Mouse (Mus musculus): ENCODE data around the gene Slc12a9. TPM values are rescaled to one million over a fixed set of nuclear protein-coding genes. Genes with fewer than 3 reads are reported as not detected.

Slc12a9 gene
- polyA plus RNA-seq, 1 experiment = 7.3 TPM

DNA sequence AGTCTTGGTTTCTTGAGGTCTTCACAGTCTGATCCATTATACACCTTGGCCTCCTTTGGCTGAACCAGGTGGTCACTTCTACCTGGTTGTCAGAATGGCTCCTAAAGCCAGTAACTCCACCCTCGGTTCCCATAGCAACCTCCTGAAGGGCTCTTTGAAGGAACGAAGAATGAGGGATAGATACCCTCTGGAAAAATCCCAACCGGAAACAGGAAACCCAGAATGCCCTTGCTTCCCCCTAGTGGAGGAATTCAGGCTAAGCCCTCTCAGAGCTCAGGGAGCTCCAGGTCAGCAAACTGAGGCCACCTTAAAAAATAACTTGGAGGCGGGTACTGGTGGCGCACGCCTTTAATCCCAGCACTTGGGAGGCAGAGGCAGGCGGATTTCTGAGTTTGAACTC is 42.8 kb upstream of the Slc12a9 start:
- peaks cover 34% of the 10 kb centered on the region for H3K36me3 ChIP-seq (ENCODE audit: control insufficient read depth, insufficient read depth)
- no peak overlapping the region for H3ac ChIP-seq (ENCODE audit: control insufficient read depth, insufficient read length, low read depth)

DNA sequence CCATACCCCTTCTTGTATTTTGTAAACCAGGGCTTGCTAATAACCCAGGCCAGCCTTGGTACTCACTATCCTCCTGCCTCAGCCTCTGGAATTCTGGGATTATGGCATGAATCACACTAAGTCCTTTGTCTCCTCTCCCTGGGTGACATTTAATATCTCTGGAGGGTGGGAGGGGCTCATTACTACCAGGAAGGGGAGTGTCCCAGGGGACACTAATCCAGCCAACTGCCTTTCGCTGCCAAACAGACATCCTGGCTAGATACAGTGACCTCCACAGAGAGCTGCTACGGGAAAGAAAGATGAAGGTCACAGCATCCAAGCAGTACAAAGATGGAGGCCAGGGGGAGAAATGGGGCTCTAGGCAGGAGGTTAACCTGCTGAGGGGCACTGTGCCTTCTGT is 42.2 kb upstream of the Slc12a9 start:
- TF ChIP-seq USF1 (IDR thresholded peaks at IDR 0.05; ENCODE audit: low read depth) (no peak), CTCF (IDR thresholded peaks at IDR 0.05; ENCODE audit: control insufficient read depth, insufficient read depth, insufficient read length) (no peak), MAX (IDR thresholded peaks at IDR 0.05) (no peak), CEBPB (IDR thresholded peaks at IDR 0.05; ENCODE audit: low read depth) (no peak), FOSL1 (IDR thresholded peaks at IDR 0.05; ENCODE audit: insufficient read depth, low read length, poor library complexity, severe bottlenecking) (no peak), MYOG (IDR thresholded peaks at IDR 0.05; ENCODE audit: control insufficient read depth, extremely low read depth, insufficient read length) (no peak), MYOD1 (IDR thresholded peaks at IDR 0.05; ENCODE audit: control insufficient read depth, insufficient read length, low read depth) (no peak)
- peaks cover 40% of the 10 kb centered on the region for H3K36me3 ChIP-seq (ENCODE audit: control insufficient read depth, insufficient read depth)
- no peak overlapping the region for H3ac ChIP-seq (ENCODE audit: control insufficient read depth, insufficient read length, low read depth)
- H3K79me2 ChIP-seq (ENCODE audit: control insufficient read depth, insufficient read depth) = no peaks in the 10 kb centered on the region
- H3K79me3 ChIP-seq (ENCODE audit: low read depth) = no peaks in the 10 kb centered on the region
- no peak overlapping the region for H3K4me3 ChIP-seq (ENCODE audit: insufficient read depth, poor library complexity, severe bottlenecking)
- H3K27me3 ChIP-seq (ENCODE audit: control insufficient read depth, insufficient read depth, insufficient read length) = no peaks in the 10 kb centered on the region

More for the DNA sequence above, 42.8 kb upstream of the Slc12a9 start:
- Histone ChIP-seq H3K27me3 (ENCODE audit: control insufficient read depth, insufficient read depth, insufficient read length) (no peaks in the 10 kb centered on the region), H3K79me3 (ENCODE audit: low read depth) (no peaks in the 10 kb centered on the region), H3K79me2 (ENCODE audit: control insufficient read depth, insufficient read depth) (no peaks in the 10 kb centered on the region), H3K4me3 (ENCODE audit: insufficient read depth, poor library complexity, severe bottlenecking) (no peak overlapping the region)
- TF ChIP-seq USF1 (IDR thresholded peaks at IDR 0.05; ENCODE audit: low read depth) = no peak
- TF ChIP-seq CTCF (IDR thresholded peaks at IDR 0.05; ENCODE audit: control insufficient read depth, insufficient read depth, insufficient read length) = no peak
- TF ChIP-seq FOSL1 (IDR thresholded peaks at IDR 0.05; ENCODE audit: insufficient read depth, low read length, poor library complexity, severe bottlenecking) = no peak
- no peak for TF ChIP-seq MYOD1 (IDR thresholded peaks at IDR 0.05; ENCODE audit: control insufficient read depth, insufficient read length, low read depth)
- no peak for TF ChIP-seq MAX (IDR thresholded peaks at IDR 0.05)
- no peak for TF ChIP-seq CEBPB (IDR thresholded peaks at IDR 0.05; ENCODE audit: low read depth)
- TF ChIP-seq MYOG (IDR thresholded peaks at IDR 0.05; ENCODE audit: control insufficient read depth, extremely low read depth, insufficient read length) = no peak

GRCm38 (mm10) chr5:137374521-137375080 is 41.2 kb upstream of the Slc12a9 start:
- Histone ChIP-seq H3K79me2 (ENCODE audit: control insufficient read depth, insufficient read depth) (no peaks in the 10 kb centered on the region), H3K36me3 (ENCODE audit: control insufficient read depth, insufficient read depth) (peaks cover 50% of the 10 kb centered on the region)
- TF ChIP-seq MYOG (IDR thresholded peaks at IDR 0.05; ENCODE audit: control insufficient read depth, extremely low read depth, insufficient read length) (no peak), CEBPB (IDR thresholded peaks at IDR 0.05; ENCODE audit: low read depth) (no peak), MYOD1 (IDR thresholded peaks at IDR 0.05; ENCODE audit: control insufficient read depth, insufficient read length, low read depth) (no peak), FOSL1 (IDR thresholded peaks at IDR 0.05; ENCODE audit: insufficient read depth, low read length, poor library complexity, severe bottlenecking) (no peak), MAX (IDR thresholded peaks at IDR 0.05) (no peak), USF1 (IDR thresholded peaks at IDR 0.05; ENCODE audit: low read depth) (no peak)

DNA sequence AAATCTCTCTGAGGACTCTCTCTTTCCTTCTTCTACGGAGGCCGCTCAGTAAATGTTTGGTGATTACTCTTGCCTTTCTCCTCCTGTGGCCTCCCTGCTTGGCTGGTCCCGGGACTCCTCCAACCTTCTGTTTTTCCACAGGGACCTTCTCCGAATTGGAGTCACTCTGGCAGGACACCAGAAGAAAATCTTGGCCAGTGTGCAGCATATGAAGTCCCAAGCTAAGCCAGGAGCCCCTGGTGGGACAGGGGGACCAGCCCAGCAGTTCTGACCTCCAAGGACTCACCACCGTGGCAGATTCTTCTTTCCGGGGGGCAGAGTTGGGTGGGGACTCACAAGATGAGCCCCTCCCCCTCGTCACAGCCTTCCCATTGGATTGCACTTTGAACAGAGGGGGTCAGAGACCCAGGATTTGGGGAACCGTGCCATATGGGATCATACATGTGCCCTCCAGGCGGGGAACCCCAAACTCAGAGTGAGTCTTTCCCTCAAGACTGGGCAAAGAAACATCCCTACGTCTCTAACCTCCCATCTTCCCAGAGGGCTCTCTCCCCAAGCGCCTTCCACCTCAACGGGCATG is 40.1 kb upstream of the Slc12a9 start:
- H3K36me3 ChIP-seq (ENCODE audit: control insufficient read depth, insufficient read depth) = peaks cover 62% of the 10 kb centered on the region
- TF ChIP-seq CEBPB (IDR thresholded peaks at IDR 0.05; ENCODE audit: low read depth) = no peak
- TF ChIP-seq MYOD1 (IDR thresholded peaks at IDR 0.05; ENCODE audit: control insufficient read depth, insufficient read length, low read depth) = no peak
- TF ChIP-seq CTCF (IDR thresholded peaks at IDR 0.05; ENCODE audit: control insufficient read depth, insufficient read depth, insufficient read length) = no peak
- no peak for TF ChIP-seq MYOG (IDR thresholded peaks at IDR 0.05; ENCODE audit: control insufficient read depth, extremely low read depth, insufficient read length)
- TF ChIP-seq MAX (IDR thresholded peaks at IDR 0.05) = no peak
- TF ChIP-seq FOSL1 (IDR thresholded peaks at IDR 0.05; ENCODE audit: insufficient read depth, low read length, poor library complexity, severe bottlenecking) = no peak
- TF ChIP-seq USF1 (IDR thresholded peaks at IDR 0.05; ENCODE audit: low read depth) = no peak
- no peaks in the 10 kb centered on the region for H3K27me3 ChIP-seq (ENCODE audit: control insufficient read depth, insufficient read depth, insufficient read length)
- no peak overlapping the region for H3K4me3 ChIP-seq (ENCODE audit: insufficient read depth, poor library complexity, severe bottlenecking)
- no peaks in the 10 kb centered on the region for H3K79me2 ChIP-seq (ENCODE audit: control insufficient read depth, insufficient read depth)
- no peaks in the 10 kb centered on the region for H3K79me3 ChIP-seq (ENCODE audit: low read depth)
- no peak overlapping the region for H3ac ChIP-seq (ENCODE audit: control insufficient read depth, insufficient read length, low read depth)

More at GRCm38 (mm10) chr5:137374521-137375080, 41.2 kb upstream of the Slc12a9 start:
- Histone ChIP-seq H3K4me3 (ENCODE audit: insufficient read depth, poor library complexity, severe bottlenecking) (no peak overlapping the region), H3ac (ENCODE audit: control insufficient read depth, insufficient read length, low read depth) (no peak overlapping the region), H3K27me3 (ENCODE audit: control insufficient read depth, insufficient read depth, insufficient read length) (no peaks in the 10 kb centered on the region), H3K79me3 (ENCODE audit: low read depth) (no peaks in the 10 kb centered on the region)

DNA sequence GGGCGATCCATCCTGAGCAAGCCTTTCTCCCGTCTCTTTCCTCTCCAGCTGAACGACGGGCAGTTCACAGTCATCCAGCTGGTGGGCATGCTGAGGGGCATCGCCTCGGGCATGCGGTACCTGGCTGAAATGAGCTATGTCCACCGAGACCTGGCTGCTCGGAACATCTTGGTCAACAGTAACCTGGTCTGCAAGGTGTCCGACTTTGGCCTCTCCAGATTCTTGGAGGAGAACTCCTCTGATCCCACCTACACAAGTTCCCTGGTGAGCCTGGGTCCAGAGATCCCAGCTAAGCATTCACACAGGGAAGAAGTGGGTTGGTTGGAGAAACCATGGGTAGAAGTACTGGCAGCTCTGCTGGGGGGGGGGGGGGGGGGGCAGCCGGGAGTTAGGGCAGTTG is 36.3 kb upstream of the Slc12a9 start:
- Histone ChIP-seq H3K79me3 (ENCODE audit: low read depth) (no peaks in the 10 kb centered on the region), H3K27me3 (ENCODE audit: control insufficient read depth, insufficient read depth, insufficient read length) (no peaks in the 10 kb centered on the region), H3K4me3 (ENCODE audit: insufficient read depth, poor library complexity, severe bottlenecking) (no peak overlapping the region), H3K79me2 (ENCODE audit: control insufficient read depth, insufficient read depth) (no peaks in the 10 kb centered on the region), H3ac (ENCODE audit: control insufficient read depth, insufficient read length, low read depth) (no peak overlapping the region), H3K36me3 (ENCODE audit: control insufficient read depth, insufficient read depth) (peaks cover 87% of the 10 kb centered on the region)
- TF ChIP-seq CEBPB (IDR thresholded peaks at IDR 0.05; ENCODE audit: low read depth) = no peak
- no peak for TF ChIP-seq FOSL1 (IDR thresholded peaks at IDR 0.05; ENCODE audit: insufficient read depth, low read length, poor library complexity, severe bottlenecking)
- TF ChIP-seq MYOD1 (IDR thresholded peaks at IDR 0.05; ENCODE audit: control insufficient read depth, insufficient read length, low read depth) = no peak
- TF ChIP-seq USF1 (IDR thresholded peaks at IDR 0.05; ENCODE audit: low read depth) = no peak
- no peak for TF ChIP-seq MAX (IDR thresholded peaks at IDR 0.05)
- no peak for TF ChIP-seq MYOG (IDR thresholded peaks at IDR 0.05; ENCODE audit: control insufficient read depth, extremely low read depth, insufficient read length)
- no peak for TF ChIP-seq CTCF (IDR thresholded peaks at IDR 0.05; ENCODE audit: control insufficient read depth, insufficient read depth, insufficient read length)

All from C2C12 (cell line).